Mouse (Mus musculus): ENCODE data around the gene Gm10382.
"Not testable (repeated sequence)": the region's sequence is repeated elsewhere in the genome, so short reads cannot be mapped to it uniquely, and the experiment has no call there.

GRCm38 (mm10) chr5:125392176-125392575, 3.1 kb downstream of the Gm10382 start:
- TF ChIP-seq CTCF, POLR2A (IDR thresholded peaks at IDR 0.05; ENCODE audit: insufficient read depth, low read depth, low read length): not testable (repeated sequence)

Measured in olfactory bulb, adult 2 months (tissue).